Mouse (Mus musculus) lung, postnatal 0 days (tissue): ENCODE measurements around the gene Tmem184b. TPM values are rescaled to one million over a fixed set of nuclear protein-coding genes. Genes with fewer than 3 reads are reported as not detected.
A peak's percentile ranks its signal among the peaks of the same experiment; 100 is the strongest.

ENCODE experiments used
- ATAC-seq: fragments of 200-750 bp; cut with Nextera tagmentation; 2 replicates; pipeline ENCODE4 v1.8.0; 2017; ENCODE audit warnings: moderate library complexity
- DNase-seq: peaks from one replicate; pipeline ENCODE4 v3.0.0-alpha.2; 2016; ENCODE audit warnings: low spot score
- H3K27ac ChIP-seq: fragments of 300-500 bp; sonication (generic); 2 replicates; pipeline ENCODE4 v1.5.1; 2014; ENCODE audit warnings: antibody characterized with exemption, mild to moderate bottlenecking, low read length, mixed read lengths
- H3K27me3 ChIP-seq: fragments of 300-500 bp; sonication (generic); replicated peaks from 2 replicates; pipeline ENCODE4 v1.6.1; 2014; ENCODE audit warnings: low read length, mixed read lengths; ENCODE audit not compliant: insufficient read depth
- H3K36me3 ChIP-seq: fragments of 300-500 bp; sonication (generic); 2 replicates; pipeline ENCODE4 v1.6.1; 2014; ENCODE audit warnings: low read length, mixed read lengths; ENCODE audit not compliant: insufficient read depth
- H3K4me1 ChIP-seq: fragments of 300-500 bp; sonication (generic); 2 replicates; pipeline ENCODE4 v1.6.1; 2014; ENCODE audit warnings: antibody characterized with exemption, low read depth, low read length, mixed read lengths; ENCODE audit not compliant: insufficient read depth
- H3K4me2 ChIP-seq: fragments of 300-500 bp; sonication (generic); replicated peaks from 2 replicates; pipeline ENCODE4 v1.6.1; 2014; ENCODE audit warnings: low read depth, mild to moderate bottlenecking, low read length, moderate library complexity, mixed read lengths
- H3K4me3 ChIP-seq: fragments of 300-500 bp; sonication (generic); 2 replicates; pipeline ENCODE4 v1.5.1; 2014; ENCODE audit warnings: low read depth, low read length
- H3K9ac ChIP-seq: fragments of 300-500 bp; sonication (generic); replicated peaks from 2 replicates; pipeline ENCODE4 v1.6.1; 2014; ENCODE audit warnings: low read depth, mild to moderate bottlenecking
- H3K9me3 ChIP-seq: fragments of 300-500 bp; sonication (generic); 2 replicates; pipeline ENCODE4 v1.6.1; 2016; ENCODE audit warnings: low read length, mixed read lengths
- CTCF ChIP-seq: IDR thresholded peaks from 2 replicates; pipeline ENCODE4 v1.5.1; 2016; ENCODE audit warnings: antibody characterized with exemption, mild to moderate bottlenecking
- EP300 ChIP-seq: IDR thresholded peaks from 2 replicates; pipeline ENCODE4 v1.6.1; 2016; ENCODE audit warnings: antibody characterized with exemption, mild to moderate bottlenecking, control low read depth
- WGBS: fragments of 180-500 bp; shearing (Covaris S2); extraction: QIAGEN DNeasy Blood & Tissue Kit; methylation state at CpG from one replicate; pipeline ENCODE4 v1.1.7; 2014; 5-methylcytosine and 5-hydroxymethylcytosine counted together
- polyA plus RNA-seq: library from polyadenylated mRNA; unstranded; fragments of >200 nt; fragmentation: Nextera tagmentation; extraction: Ambion mirVana; gene quantifications from 2 replicates; pipeline ENCODE4 v1.2.1, GENCODE M21; 2015

The Tmem184b gene
- polyA plus RNA-seq, 1 experiment from 2014 or later, result 55.3 TPM

DNA sequence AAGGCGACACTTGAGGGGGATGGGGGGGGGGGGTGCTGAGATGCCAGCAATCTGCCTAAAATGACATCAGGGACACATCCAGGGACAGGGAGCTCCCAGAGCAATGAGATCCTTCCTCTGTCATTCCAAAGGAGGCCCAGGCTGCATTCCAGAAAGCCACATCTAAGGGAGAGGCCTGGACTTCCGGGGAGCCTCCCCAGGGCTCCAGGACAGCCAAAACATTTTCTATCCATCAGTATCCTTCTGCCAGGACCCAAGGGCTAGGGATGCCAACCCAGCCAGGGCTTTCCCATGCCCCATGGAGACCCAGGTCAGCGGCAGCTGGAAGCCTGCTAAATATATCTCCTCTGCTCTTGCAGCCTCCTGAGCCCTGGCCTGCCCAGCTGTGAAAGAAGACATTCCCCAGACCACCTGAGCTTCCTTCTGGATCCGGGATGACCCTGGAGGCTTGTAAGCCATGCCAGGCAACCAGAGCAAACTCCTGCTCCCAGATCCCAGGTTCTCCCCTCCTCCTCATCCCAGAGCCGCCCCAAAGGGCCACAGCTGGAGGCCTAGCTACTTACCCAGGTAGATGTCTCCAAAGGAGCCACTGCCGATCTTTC is 34.9 kb upstream of the Tmem184b start:
- Histone ChIP-seq H3K4me3 (no peak overlapping the region), H3K4me2 (peak overlapping the region; percentile 6; the same call in 1 of the 2 replicates), H3K27me3 (no peaks in the 10 kb centered on the region), H3K4me1 (peaks cover 48% of the 10 kb centered on the region), H3K27ac (peak overlapping the region; percentile 44), H3K36me3 (peaks cover 11% of the 10 kb centered on the region; the same call in 1 of the 2 replicates), H3K9ac (no peak overlapping the region), H3K9me3 (no peaks in the 10 kb centered on the region)
- ATAC-seq, result no peak
- WGBS, result 73% methylated on average over 6 of the region's 6 CpGs
- DNase-seq, result peak; percentile 54
- TF ChIP-seq CTCF (no peak), EP300 (no peak)

DNA sequence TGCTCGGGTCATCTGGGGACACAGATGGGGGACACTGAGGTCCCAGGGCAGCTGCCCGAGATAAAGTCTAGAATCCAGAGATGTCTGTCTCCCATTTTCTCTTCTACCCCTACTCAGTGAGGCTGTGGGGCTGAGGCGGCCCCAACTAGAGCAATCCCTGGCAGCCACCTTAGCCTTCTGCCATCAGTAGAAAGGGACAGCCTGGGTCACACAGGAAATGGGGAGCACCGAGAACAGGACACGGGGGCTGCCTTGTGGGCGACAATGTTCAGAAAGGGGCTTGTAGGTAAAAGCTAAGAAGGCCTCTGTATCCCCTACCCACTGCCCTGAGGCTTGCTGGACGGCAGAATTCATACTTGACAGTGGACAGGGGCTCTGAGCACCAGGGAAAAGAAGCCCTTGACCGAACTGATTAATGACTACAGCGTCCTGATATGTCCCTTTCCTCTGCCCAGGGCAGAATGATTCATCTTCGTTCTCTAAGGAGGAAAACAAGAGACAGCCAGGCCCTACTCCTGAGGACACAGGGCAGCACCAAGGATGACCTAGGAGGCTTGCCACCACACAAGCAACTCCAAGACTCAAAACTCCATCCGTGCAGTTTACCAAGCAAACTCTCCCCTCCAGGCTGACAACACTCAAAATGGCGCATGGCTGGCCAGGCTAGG is 34.3 kb upstream of the Tmem184b start:
- TF ChIP-seq EP300 (no peak), CTCF (no peak)
- H3K4me1 ChIP-seq, result peaks cover 46% of the 10 kb centered on the region
- H3K27me3 ChIP-seq, result no peaks in the 10 kb centered on the region
- H3K27ac ChIP-seq, result peak overlapping the region; percentile 44; the same call in 1 of the 2 replicates
- ATAC-seq (no peak), DNase-seq (no peak)
- 76% methylated on average over 11 of the region's 12 CpGs for WGBS
- no peaks in the 10 kb centered on the region for H3K9me3 ChIP-seq
- no peak overlapping the region for H3K9ac ChIP-seq
- no peak overlapping the region for H3K4me2 ChIP-seq
- H3K4me3 ChIP-seq, result no peak overlapping the region
- H3K36me3 ChIP-seq, result peaks cover 11% of the 10 kb centered on the region; the same call in 1 of the 2 replicates

DNA sequence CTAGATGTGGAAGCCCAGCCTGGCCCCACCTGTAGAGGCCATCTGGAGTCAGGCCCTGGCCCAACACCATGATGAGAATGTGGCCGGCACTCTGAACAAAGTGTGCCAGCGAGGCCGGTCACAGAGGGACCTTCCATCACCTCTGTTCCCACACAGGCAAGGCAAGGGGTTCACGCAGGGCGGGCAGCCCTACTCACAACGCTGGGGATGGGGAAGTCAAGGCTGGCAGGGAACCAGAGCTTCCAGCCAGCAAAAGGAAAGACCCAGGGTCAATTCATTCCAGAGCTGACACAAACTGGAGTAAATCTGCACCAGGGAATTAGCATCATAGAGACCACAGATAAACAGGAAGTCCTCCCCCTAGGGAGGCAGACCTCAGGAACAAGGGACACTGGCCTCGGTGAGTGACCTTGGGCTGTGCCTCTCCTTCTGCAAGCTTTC is 33.1 kb upstream of the Tmem184b start:
- H3K9me3 ChIP-seq, result no peaks in the 10 kb centered on the region
- H3K4me3 ChIP-seq, result no peak overlapping the region
- TF ChIP-seq EP300, result no peak
- no peak for TF ChIP-seq CTCF
- no peaks in the 10 kb centered on the region for H3K27me3 ChIP-seq
- no peak overlapping the region for H3K9ac ChIP-seq
- 0 out of 2 replicates have a peak overlapping the region, but pooled peaks have one; percentile 5 for H3K4me2 ChIP-seq
- H3K4me1 ChIP-seq, result peaks cover 41% of the 10 kb centered on the region
- H3K27ac ChIP-seq, result peak overlapping the region; percentile 44; the same call in 1 of the 2 replicates
- peak; percentile 24 for DNase-seq
- 46% methylated on average over 7 of the region's 7 CpGs for whole genome bisulfite sequencing
- H3K36me3 ChIP-seq, result peaks cover 11% of the 10 kb centered on the region; the same call in 1 of the 2 replicates
- no peak for ATAC-seq

DNA sequence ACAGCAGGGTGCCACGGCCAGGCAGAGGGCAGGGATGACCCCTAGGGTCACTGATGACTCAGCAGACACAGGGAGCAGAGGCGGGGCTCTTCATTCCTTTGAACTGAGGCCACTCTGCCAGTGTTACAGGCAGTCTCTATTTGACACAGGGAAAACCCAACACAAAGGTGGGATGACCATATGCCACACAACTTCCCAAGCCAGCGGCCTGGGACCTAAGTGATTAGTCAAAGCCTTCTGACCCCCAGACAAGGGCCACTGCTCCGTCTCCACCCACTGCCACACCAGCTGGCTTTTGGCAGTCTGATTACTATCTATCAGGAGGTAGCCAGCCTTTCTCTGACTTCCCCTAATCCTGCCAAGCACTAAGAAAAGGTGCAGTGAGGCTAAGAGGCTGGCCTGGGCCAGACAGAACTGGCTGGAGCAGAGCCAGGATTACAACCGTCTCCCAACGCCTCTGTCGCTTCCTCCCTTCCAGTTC is 31.9 kb upstream of the Tmem184b start:
- no peak overlapping the region for H3K9ac ChIP-seq
- no peak overlapping the region for H3K4me2 ChIP-seq
- peak; percentile 25 for ATAC-seq
- no peaks in the 10 kb centered on the region for H3K27me3 ChIP-seq
- H3K4me3 ChIP-seq, result no peak overlapping the region
- H3K4me1 ChIP-seq, result peaks cover 35% of the 10 kb centered on the region
- TF ChIP-seq CTCF, result no peak
- TF ChIP-seq EP300, result no peak
- peak; percentile 54 for DNase-seq
- no peaks in the 10 kb centered on the region for H3K9me3 ChIP-seq
- WGBS, result 33% methylated on average over 7 of the region's 7 CpGs
- H3K36me3 ChIP-seq, result peaks cover 11% of the 10 kb centered on the region; the same call in 1 of the 2 replicates
- H3K27ac ChIP-seq, result no peak overlapping the region

DNA sequence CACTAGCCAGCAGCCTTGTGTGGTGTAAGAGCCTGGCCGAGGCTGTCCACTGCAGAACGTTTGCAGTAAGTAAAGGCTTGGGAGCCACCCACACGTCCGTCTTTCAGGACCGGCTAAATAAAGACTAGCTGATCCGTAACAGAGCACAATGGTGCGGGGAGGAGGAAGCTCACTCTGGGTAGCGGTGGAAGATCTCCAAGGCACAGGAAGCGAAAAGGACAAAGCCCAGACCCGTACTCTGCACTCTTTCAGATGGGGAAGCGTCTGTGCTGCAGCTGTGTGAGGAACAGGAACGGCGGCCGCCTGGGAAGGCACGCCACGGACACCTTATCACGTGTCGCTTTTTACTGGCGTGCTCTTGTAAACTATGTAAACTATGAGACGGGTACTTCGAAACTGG is 29.5 kb upstream of the Tmem184b start:
- WGBS, result 26% methylated on average over 21 of the region's 21 CpGs
- DNase-seq, result peak; percentile 70
- no peaks in the 10 kb centered on the region for H3K27me3 ChIP-seq
- H3K4me2 ChIP-seq, result peak overlapping the region; percentile 12; the same call in 1 of the 2 replicates
- H3K27ac ChIP-seq, result peak overlapping the region; percentile 45
- H3K9ac ChIP-seq, result no peak overlapping the region
- H3K9me3 ChIP-seq, result no peaks in the 10 kb centered on the region
- ATAC-seq, result peak; percentile 65
- H3K4me1 ChIP-seq, result peaks cover 19% of the 10 kb centered on the region
- TF ChIP-seq EP300, result no peak
- TF ChIP-seq CTCF, result no peak
- H3K4me3 ChIP-seq, result no peak overlapping the region
- peaks cover 29% of the 10 kb centered on the region for H3K36me3 ChIP-seq

DNA sequence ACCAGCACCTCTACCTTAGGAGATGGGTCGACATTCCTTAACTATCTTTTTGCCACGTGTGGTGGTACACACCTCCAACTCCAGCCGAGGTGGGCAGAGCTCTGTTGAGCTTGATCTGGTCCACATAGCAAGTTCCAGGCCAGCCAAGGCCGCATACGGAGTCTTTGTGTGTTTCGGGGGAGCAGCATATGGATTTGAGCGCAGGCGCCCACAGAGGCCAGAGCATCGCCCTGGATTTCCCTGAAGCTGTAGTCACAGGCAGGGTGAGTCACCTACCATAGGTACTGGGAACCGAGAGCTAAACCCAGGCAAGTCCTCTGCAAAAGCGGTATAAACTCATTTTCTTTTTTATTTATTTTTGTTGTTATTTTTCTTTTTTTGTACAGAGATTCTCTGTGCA is 29.0 kb upstream of the Tmem184b start:
- H3K27ac ChIP-seq, result peak overlapping the region; percentile 45
- 60% methylated on average over 11 of the region's 11 CpGs for WGBS
- H3K27me3 ChIP-seq, result no peaks in the 10 kb centered on the region
- H3K9ac ChIP-seq, result no peak overlapping the region
- no peak overlapping the region for H3K4me3 ChIP-seq
- ATAC-seq (no peak), DNase-seq (no peak)
- no peak for TF ChIP-seq CTCF
- TF ChIP-seq EP300, result no peak
- peaks cover 28% of the 10 kb centered on the region for H3K36me3 ChIP-seq
- H3K4me1 ChIP-seq, result peaks cover 19% of the 10 kb centered on the region
- peak overlapping the region; percentile 12; the same call in 1 of the 2 replicates for H3K4me2 ChIP-seq
- no peaks in the 10 kb centered on the region for H3K9me3 ChIP-seq
